Mouse (Mus musculus) C2C12 (cell line): Measurements from ENCODE around the gene Rasal3.

Source experiments
- CTCF ChIP-seq: IDR thresholded peaks from one replicate; pipeline ENCODE4 v1.5.1; 2011; ENCODE audit not compliant: control insufficient read depth, insufficient read depth, insufficient read length
- USF1 ChIP-seq: IDR thresholded peaks from one replicate; pipeline ENCODE4 v1.6.1; 2011; ENCODE audit warnings: low read depth, mild to moderate bottlenecking, control low read depth, moderate library complexity

DNA sequence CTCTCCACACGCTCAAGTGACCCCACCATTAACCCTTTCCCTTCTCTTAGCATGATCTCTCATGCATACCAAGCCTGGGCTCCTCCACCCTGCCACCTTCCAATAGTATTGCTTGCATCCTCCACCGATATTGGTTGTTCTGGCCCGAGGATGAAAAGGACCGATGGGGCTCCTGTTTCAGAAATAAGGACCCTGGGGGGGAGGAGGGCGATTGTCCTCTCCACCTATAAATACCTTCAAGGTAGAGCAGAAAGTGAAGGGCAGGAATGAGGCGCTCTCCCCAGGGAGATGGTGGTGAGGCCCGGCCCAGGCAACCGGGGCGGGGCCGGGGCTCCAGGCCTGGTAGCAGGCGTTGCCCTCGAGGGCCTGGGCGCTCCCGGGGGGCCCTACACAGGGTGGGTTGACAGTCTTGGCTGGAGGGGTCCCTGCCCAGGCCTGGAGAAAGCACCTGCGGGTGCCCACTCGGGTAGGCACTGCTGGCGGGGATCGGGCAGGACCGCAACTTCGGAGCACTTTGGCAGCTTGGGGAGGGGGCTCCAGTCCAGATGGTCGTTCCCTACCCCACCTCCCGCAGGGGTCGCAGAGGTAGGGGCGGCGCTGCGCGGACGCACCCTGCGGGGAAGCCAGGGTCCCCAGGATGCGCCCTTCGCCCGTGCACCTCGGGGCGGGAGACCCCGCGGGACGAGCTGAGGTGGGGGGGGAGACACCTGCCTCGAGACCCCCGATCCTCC lies 14.8 kb downstream of the Rasal3 start:
- no peak for TF ChIP-seq CTCF
- no peak for TF ChIP-seq USF1
